Mouse (Mus musculus): Measurements from ENCODE around the gene Naif1. TPM values are rescaled to one million over a fixed set of nuclear protein-coding genes. Genes with fewer than 3 reads are reported as not detected.
A peak's percentile ranks its signal among the peaks of the same experiment; 100 is the strongest.

Naif1 gene
- total RNA-seq, 2 experiments from 2014 or later, result 1.8 to 1.9 TPM

DNA sequence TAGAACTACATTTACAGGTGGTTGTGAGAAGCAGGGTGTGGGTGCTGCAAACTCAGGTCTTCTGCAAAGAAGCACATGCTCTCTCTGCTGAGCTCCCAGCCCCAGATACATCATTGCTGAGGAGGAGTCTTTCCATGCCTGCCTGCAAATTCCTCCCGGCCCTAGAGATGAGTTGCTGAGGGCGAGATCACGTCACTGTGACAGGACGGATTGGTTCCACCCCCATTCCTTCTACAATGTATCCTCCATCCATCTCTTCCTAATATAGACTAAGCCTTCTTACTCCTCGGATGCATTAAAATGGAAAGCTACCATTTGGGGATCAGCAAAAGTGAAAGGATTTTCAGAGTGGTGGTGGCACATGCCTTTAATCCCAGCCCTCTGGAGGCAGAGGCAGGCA, 24.7 kb upstream of the Naif1 start:
- no peak for DNase-seq
- intact Hi-C loops (cut with DNase I), result no loop called here

DNA sequence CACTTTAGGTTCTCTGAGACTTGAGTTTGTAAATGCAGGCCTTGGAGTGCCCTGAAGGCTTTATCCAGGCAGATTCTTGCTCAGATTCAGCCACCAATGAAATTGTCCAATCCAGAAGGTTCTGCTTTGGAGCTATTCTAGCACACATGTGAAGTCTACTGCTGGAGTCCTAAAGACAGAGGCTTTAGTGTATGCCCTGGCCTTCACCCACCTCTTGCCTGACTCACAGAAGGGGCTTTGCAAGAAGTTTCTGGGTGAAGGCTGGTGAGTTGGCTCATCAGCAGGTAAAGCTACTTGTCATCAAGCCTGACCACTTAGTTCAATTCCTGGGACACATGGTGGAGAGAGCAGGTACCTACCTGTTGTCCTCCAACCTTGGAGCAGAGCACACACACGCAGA, 24.1 kb upstream of the Naif1 start:
- intact Hi-C loops (cut with DNase I), result no loop called here
- no peak for DNase-seq

DNA sequence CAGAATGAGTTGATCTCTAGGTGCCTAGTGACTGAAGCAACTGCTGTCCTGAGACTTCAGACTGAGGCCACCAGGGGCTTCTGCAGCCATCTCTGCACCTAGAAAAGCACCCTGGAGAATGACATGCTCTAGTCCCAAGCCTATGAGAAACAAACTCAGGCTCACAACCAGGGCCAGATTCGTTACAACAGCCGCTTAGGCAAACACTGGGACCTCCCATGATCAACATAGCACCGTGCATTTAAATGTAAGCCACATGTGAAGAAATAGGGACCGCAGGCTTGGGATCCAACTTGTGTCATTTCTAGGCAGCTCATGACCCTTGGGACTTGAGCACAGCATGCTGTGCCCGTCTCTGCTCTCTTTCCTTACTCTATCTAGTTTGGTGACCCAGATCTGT, 22.5 kb upstream of the Naif1 start:
- intact Hi-C loops (cut with DNase I), result no loop called here

DNA sequence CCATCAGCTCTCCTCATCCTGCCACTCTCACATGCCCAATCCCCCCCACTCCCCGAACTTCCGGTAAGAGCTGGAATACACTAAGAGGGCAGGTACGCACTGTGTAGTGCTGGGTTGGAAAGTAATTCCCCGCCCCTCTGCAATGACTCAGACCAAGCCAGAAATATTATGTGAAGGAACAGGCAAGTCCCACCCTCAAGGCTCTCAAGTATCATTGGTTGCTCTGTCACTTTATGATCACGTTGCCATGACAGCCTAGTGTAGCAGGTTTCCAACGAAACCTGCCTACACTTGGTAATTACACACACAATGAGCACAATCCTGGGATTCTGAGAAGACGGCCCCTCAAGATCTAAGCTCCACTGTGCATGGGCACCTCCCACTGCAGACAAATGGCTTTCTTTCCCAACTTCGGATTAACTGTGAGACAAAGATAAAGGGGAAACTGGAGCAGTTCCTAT, 22.0 kb upstream of the Naif1 start:
- intact Hi-C loops (cut with DNase I), result no loop called here
- no peak for DNase-seq

More for the DNA sequence above, 22.5 kb upstream of the Naif1 start:
- no peak for DNase-seq

DNA sequence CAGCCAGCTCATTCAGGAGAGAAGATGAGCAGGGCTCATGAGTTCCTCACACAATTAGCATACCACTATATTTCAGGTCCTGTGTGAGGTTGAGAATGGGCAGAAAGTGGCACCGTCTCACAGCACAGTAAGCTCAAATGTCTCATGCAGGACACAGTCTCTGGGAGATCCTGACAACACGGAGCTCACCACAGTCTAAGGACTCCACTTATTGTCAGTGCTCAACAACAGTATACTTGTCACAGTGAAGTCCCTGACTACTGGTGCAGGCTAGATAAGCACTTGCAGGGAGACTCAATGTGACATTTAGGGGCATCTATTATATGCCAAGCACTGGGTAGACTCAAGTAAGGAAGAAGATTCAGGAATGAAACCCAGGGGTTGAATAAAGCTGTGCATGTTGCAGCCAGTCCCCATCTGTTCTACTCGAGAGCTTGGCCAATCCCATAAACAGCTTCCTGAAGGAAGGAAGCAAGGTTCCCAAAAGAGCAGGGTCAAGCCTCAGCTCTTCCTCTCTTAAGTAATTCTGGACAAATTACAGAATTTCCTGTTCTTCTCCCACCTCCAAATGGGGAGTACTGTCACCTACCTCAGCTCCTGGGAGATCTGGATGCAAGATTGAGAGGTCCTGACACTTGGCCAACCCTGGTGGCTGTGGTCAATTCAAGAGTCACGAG, 20.9 kb upstream of the Naif1 start:
- no peak for DNase-seq
- intact Hi-C loops (cut with DNase I), result no loop called here

DNA sequence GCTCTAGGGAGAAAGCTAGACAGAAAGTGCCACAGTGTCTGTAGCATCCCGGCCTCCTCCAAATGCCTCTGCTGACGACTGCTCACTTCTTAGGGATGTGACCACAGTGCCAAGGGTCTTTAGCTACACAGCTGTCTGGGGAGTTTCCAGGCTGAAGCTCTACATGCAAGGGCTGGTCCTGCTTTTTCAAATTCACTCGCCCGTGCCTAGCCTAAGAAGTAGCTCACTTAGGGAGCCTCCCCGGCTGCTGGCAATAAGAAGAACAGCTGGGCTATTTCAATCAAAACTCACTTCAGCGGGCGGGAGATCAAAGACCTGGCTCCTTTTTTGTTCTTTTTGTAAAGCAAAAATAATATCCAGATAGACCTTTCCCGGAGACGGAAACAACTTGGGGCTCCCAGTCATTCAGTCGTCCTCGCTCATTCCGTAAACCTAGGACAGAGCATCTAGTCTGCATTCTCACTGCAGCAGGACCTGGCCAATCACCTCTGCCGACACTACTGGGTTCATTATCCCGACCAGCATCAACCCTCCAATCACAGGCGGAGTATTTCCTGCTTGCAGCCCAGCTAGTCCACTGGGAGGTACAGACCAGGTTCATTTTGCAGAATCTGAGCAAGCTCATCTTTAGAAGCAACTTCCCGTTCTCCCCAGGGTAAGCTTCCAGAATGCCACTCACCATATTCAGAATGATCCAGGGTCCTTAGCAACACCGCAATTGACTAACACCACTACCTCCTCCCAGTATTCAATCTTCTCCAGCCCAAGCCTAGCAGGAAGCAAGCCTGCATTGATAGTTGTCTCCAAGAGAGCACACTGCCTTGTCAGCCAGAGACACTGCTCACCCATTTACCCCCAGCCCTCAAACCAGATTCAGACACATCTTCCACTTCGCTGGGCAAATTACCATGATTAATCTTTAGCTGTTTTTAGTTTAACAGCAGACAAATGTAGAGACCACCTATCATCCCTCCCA, 19.3 kb upstream of the Naif1 start:
- intact Hi-C loops (cut with DNase I), result loop anchor here (2.0 kb wide), 1 partner anchor 16 kb away; no protein-coding TSS in a partner anchor
- DNase-seq, result peak; percentile 64 to 65

DNA sequence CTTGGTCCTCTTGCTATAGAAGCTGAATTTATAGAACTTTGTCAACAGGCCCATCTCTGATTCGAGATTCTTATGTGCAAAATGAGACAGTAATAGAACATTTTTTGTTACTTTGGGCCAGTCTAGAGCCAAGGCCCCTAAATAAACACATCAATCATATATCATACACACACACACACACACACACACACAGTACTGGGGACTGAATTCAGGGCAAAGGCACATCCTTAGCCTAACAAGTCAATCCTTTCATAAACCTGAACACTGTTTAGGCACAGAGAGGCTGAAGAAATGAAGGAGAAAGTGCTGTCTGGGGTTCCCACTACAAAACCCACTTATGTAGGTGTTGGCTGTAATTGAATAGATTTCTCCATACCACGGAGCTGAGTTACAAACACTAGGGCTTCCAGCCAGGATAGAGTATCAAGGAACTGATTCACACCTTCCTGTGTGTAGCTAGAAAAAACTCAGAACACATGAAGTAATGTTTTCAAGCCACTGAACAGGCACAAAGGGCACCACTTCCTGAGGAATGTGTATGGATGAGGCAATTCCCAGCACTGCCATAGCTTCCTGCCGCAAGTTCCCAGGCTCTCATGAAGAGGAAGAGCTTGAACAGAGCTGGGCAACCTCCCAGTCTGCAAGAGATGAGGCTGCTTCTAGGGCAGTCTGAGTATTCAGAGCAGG, 13.4 kb upstream of the Naif1 start:
- intact Hi-C loops (cut with DNase I), result no loop called here
- DNase-seq, result no peak

DNA sequence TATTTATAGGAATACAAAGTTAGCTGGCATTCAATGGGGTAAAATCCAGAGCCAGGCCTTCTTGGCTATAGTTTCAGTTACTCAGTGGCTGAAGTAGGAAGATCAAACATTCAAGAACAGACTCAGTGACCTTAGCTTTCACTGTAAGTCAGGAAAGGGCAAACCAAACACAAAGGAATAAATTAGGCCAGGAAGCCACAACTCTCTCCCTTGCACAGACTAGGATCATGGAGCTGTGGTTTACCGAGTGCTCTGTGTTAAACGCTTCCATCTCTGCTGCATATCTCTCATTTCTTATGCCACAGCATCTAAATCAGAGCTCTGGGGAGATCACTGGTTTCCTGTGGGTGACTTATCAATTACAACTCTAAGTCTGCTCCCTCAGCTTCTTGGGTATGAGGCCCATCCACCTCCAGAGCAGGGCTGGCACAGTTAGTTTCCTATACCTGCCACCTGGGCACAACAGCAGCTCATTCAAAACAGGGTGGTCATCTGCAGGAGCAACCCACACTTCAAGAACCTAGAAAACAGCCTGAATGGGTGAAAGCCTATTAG, 12.6 kb upstream of the Naif1 start:
- intact Hi-C loops (cut with DNase I), result no loop called here
- DNase-seq, result no peak

DNA sequence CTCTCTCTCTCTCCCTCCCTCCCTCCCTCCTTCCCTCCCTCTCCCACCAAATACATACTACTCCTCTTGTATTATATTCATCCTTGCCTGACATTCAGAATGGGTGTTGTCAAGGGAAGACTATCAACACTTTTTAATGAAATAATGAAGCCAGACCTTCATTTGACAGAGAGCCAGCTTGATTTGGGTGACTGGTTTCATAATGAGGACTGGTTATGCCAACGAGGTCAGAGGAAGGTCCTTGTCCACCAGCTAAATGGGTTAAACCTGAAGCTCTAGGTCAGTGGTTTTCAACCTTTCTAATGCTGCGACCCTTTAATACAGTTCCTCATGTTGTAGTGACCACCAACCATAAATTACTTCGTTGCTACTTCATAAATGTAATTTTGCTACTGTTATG, 11.5 kb upstream of the Naif1 start:
- no peak for DNase-seq
- intact Hi-C loops (cut with DNase I), result no loop called here

DNA sequence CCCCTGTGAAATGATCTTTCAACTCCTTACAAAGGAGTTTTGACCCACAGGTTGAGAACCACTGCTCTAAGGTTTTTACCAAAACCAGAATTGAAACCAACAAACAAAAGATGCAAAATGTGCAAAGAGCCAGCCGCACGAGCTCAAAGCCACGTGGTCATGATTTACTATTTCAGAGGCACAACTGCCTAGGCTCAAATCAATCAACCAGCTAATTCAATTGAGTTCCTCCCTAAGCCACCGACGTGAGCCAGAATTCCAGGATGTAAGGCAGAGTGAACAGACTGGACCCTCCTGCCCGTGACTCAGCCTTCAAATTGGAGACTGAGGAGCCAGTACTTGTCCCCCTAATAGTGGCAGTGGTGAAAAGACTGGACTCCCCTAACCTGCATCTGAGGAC, 11.1 kb upstream of the Naif1 start:
- intact Hi-C loops (cut with DNase I), result no loop called here
- no peak for DNase-seq

DNA sequence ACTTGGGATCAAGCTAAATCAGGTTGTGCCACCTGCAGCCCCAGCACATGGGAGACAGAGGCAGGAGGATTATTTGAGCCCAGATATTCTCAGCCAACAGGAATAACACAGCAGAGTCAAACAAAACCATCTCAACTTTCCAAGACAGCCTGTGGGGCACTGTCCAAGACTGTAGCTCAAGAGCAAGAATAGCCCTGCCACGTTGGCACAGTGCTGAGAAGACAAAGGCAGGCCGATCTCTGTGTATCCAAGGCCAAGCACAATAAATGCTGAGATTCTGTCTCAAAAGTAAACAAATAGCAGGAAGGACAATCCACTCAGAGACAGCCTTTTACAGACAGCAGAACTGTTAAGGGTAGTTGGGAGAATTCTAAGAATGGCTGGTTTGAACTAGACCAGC, 10.1 kb upstream of the Naif1 start:
- no peak for DNase-seq
- intact Hi-C loops (cut with DNase I), result no loop called here

DNA sequence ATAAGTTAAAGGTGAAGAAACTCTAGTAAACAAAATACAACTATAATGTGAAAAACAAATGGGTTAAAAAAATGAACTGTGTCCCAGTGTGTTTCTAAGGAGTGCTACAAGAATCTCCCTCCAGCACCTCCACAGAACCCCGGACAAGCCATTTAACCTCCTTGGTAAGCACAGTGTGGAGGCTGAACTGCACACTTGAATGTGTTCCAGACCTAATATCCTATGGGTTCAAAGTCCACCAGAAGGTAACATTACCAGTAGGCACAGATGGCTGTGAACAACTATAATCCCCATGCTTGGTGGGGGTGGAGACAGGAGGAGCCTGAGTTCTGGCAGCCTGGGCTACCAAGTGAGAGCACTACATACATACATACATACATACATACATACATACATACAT, 9.6 kb upstream of the Naif1 start:
- intact Hi-C loops (cut with DNase I), result no loop called here
- no peak for DNase-seq

DNA sequence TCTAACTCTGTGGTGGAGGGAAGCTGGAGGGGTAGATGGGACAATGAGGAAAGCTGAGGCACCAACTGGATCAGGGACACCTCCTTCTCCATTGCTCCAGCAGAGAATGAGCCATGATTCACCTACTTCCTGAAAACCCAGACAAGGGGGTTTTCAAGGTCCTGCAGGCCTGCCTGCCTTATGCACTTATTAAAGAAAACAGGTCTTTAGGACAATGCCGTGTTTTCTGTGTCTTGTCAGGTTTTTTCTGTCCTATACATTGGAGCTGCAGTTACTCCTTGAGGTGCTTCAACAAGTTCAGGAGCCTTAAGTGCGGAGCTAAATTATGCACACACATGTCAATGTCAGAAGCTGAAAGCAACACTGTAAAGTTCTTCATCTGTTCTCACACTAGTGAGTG, 8.7 kb upstream of the Naif1 start:
- intact Hi-C loops (cut with DNase I), result no loop called here

DNA sequence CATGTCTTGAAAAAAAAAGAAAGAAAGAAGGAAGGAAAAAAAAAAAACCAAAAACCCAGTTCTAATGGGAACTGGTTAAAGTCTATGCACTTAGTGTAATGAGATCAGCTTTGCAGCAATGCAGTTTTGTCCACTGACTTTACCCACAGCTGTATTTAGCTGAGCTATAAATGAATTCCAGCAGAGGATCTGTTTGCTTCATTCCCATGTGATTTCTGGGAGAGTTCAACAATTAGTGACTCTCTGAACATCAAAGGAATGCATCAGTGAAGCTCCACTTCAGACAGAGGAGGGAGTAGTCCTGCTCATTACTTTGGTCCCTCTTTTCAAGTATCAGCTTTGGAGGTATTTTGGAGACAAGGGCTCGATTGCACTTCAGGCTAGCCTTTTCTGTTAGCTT, 4.7 kb upstream of the Naif1 start:
- intact Hi-C loops (cut with DNase I), result no loop called here

More for the DNA sequence above, 8.7 kb upstream of the Naif1 start:
- DNase-seq, result no peak

DNA sequence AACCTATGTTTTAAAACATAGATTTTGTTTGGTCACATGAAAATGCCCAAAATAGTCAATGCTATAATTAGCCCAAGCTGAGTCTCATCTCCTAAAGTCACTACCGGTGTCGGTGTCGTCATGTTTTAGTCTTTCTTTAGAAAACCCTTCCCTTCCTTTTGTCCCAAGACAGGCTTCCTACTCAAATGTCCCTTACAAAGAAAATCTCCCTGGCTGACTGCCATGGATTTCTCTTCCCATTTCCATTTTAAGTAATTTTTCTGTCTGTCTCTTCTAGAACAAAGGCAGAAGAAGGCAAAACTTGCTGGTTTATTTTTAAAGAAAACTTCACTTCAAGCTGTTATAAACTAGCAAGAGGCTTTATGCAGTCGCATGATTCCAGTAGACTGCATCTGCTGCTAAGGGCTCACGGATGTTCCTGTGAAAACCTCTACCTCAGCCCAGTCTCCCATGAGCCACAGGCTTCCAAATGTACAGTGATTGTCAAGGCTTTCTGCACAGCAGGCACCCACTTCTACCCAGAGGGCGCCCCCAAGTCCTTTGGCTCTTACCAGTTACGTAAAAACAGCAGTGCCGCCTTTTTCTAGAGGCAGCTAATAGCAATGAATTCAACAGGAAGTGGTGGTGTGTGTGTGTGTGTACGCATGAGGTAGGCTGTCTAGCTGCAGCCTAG, 2.9 kb upstream of the Naif1 start:
- intact Hi-C loops (cut with DNase I), result loop anchor here (2.0 kb wide), 1 partner anchor 17 kb away; no protein-coding TSS in a partner anchor
- DNase-seq, result no peak

More for the DNA sequence above, 4.7 kb upstream of the Naif1 start:
- no peak for DNase-seq

DNA sequence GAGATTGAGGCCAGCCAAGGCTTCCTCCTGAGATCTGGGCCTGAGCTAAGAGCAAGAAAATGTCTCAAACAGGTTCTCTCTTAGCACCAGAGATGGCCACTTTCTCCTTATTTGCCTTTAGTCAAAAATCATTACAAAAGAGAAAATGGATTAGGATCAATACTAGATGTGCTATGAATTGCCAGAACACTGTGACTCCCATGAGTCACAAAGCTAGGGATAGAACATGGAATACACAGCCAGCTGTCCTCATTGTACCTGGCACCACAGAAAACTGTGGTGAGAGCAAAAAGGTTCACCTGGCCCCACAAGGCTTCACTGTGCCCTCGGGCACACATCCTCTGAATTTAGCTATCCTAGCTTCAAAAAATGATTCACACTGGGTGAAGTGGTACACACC, 1.8 kb upstream of the Naif1 start:
- intact Hi-C loops (cut with DNase I), result no loop called here
- DNase-seq, result no peak

DNA sequence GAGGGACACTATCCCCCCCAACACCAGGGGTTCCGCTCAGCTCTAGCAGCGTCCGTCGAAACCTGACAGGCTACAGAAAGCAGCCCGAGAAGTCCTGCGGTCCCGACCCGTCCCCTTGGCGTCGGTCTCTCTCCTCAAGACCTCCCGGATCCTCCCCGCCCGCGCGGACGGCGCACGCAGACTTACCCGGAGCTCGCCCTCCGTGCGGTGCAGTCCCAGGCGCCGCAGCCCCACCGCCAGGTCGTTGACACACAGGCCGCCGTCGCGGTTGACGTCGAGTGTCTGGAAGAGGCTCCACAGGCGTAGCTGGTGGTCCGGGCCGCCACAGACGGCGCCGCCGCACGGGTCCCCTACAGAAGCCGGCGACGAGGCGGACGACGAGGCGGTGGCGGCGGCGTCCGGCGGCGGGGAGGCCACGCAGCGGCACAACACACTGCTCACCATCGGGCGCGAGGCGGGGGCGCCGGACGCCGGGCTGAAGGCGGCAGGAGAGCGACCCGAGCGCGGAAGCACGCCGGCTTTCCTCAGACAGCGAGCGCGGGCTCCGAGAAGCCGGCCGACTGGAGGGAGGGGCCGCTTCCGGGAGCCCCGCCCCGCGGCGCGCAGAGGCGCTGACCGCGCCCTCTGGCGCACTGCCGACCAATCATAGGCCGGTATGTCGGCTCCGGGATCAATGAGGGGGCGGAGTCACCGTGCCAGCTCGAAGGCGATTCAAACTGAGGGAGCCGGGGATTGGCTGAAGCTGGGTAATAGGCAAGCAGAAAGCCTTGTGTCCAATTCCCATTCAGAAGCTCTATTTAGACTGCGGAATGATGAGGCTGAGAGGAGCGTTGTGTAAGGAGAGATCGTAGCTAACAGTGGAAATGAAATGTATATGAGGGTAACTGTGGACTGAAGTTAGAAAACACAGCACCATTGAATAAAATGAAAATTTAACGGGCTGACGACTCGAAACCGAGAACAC, 906 bp downstream of the Naif1 start, which contains the start of gene Slc25a25:
TSS of gene Slc25a25 (minus strand) at position 565 of the 964 bp plus-strand sequence.
- intact Hi-C loops (cut with DNase I), result loop anchor here (5.0 kb wide), 1 partner anchor 36 kb away; no protein-coding TSS in a partner anchor

DNA sequence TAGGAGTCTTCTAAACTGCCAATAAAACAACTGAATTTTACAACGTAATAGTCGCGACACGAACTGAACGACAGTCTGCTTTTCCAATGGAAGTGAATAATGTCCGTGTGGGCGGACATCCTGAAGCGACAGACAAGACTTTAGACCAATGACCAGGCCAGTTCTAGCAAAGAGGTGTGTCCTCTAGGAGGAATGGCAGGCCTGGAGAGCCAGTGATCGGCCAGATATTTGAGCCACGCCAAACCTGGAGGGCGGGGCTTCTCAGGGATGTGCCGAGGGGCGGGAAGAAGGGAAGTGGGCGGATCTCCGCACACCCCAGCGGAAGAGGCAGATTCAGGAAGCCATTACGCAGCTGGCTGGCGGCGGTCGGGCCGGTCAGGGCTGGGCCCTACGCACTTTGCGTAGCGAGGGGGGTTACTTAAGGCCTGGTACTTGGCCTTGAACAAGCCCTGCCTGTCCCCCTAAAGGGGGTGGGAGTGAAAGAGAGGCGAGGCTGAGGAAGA, 1.7 kb downstream of the Naif1 start:
- peak; percentile 97 to 98 for DNase-seq
- intact Hi-C loops (cut with DNase I), result loop anchor here (5.0 kb wide), 1 partner anchor 35 kb away; no protein-coding TSS in a partner anchor

More for the DNA sequence above, 906 bp downstream of the Naif1 start, which contains the start of gene Slc25a25:
- peak; percentile 97 for DNase-seq

Measured in gastrocnemius, postnatal 36 days (tissue).